Mouse (Mus musculus) liver, adult 2 months (tissue): ENCODE data around the gene Calr3.

Source experiments
- CTCF ChIP-seq: fragments of 200-500 bp; IDR thresholded peaks from 2 replicates; pipeline ENCODE4 v1.5.1; 2011; ENCODE audit warnings: low read depth, low read length, control low read depth
- POLR2A ChIP-seq: fragments of 200-500 bp; IDR thresholded peaks from 2 replicates; pipeline ENCODE4 v1.6.1; 2011; ENCODE audit warnings: low read length, control low read depth; ENCODE audit not compliant: insufficient read depth; ENCODE audit errors: extremely low read depth

DNA sequence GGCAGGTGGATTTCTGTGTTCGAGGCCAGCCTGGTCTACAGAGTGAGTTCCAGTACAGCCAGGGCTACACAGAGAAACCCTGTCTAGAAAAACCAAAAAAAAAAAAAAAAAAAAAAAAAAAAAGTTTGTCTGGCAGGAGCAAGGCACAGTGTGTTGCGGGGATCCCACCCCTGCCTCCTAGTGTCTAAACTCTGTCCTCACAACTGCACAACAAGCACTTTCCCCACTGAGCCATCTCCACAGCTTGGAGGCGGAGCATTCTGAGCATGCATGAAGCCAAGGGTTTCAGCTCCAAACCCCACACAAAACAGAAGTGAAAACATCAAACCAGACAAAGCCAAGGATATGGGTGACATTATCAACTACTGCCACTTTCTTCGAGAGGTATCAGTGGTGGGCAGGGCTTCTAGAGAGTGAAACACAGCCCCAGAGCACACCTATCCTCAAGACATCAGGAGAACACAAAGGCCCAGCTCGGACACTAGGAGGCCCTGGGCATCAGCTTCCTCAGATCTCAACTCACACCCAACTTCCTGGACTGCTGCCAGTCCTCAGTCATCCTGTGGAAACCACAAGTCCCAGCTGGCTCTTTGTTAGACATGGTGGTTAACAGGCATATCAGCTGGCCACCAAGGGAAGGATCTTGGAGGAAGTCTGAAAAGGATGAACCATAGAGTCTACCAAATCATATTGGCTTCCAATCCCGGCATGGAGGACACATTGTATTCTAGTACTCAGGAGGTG, 42.0 kb upstream of the Calr3 start:
- TF ChIP-seq POLR2A: no peak
- 0 out of 2 replicates have a peak, but pooled peaks have one; percentile 25 for TF ChIP-seq CTCF
